Mouse (Mus musculus): ENCODE measurements around the gene Ilf2.

DNA sequence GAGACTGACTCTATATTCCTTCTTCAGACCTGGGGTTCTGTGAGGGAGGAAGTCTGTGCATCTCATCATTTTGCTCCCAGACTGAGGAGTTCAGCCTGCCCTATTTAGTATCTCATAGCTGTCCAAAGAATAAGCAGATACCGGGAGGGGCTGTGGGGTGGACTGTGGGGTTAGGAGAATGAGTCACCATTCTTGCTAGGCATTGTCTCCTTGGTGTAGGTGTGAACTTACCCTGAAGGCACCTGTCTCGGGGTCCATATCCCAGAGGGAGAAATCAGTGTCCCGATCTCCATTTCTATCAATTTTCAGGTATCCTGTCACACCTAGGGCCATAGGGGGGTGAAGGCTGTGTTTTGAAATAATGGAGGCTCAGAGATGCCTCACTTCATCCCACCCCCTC, 14.0 kb upstream of the Ilf2 start:
- TF ChIP-seq CTCF (IDR thresholded peaks at IDR 0.05; ENCODE audit: low read depth) (no peak), EP300 (IDR thresholded peaks at IDR 0.05; ENCODE audit: low read depth) (no peak)

Data from liver, postnatal 0 days (tissue).